Mouse (Mus musculus) limb, embryonic 12.5 days (tissue): ENCODE data around the gene Dach1. TPM values are rescaled to one million over a fixed set of nuclear protein-coding genes. Genes with fewer than 3 reads are reported as not detected.

Experiments
- ATAC-seq: fragments of 200-750 bp; cut with Nextera tagmentation; 2 replicates; pipeline ENCODE4 v1.8.0; 2017; ENCODE audit warnings: low read depth, moderate TSS enrichment; ENCODE audit not compliant: insufficient number of reproducible peaks, insufficient read depth, low FRiP score, low TSS enrichment
- H3K27ac ChIP-seq: fragments of 300-500 bp; sonication (generic); 2 replicates; pipeline ENCODE4 v1.5.1; 2016; ENCODE audit warnings: mild to moderate bottlenecking, moderate library complexity
- H3K27me3 ChIP-seq: fragments of 300-500 bp; sonication (generic); 2 replicates; pipeline ENCODE4 v1.6.1; 2016; ENCODE audit warnings: mild to moderate bottlenecking, moderate library complexity
- H3K36me3 ChIP-seq: fragments of 300-500 bp; sonication (generic); 2 replicates; pipeline ENCODE4 v1.6.1; 2016; ENCODE audit warnings: mild to moderate bottlenecking, moderate library complexity
- H3K4me1 ChIP-seq: fragments of 300-500 bp; sonication (generic); replicated peaks from 2 replicates; pipeline ENCODE4 v1.6.1; 2016
- H3K4me2 ChIP-seq: fragments of 300-500 bp; sonication (generic); 2 replicates; pipeline ENCODE4 v1.6.1; 2016; ENCODE audit warnings: mild to moderate bottlenecking, moderate library complexity
- H3K4me3 ChIP-seq: fragments of 300-500 bp; sonication (generic); replicated peaks from 2 replicates; pipeline ENCODE4 v1.5.1; 2016; ENCODE audit warnings: mild to moderate bottlenecking
- H3K9ac ChIP-seq: fragments of 300-500 bp; sonication (generic); replicated peaks from 2 replicates; pipeline ENCODE4 v1.6.1; 2016; ENCODE audit warnings: mild to moderate bottlenecking, moderate library complexity
- H3K9me3 ChIP-seq: fragments of 300-500 bp; sonication (generic); 2 replicates; pipeline ENCODE4 v1.6.1; 2016; ENCODE audit warnings: mild to moderate bottlenecking, moderate library complexity
- WGBS: fragments of 180-500 bp; shearing (Covaris S2); methylation state at CpG from one replicate; pipeline ENCODE4 v1.1.7; 2016; 5-methylcytosine and 5-hydroxymethylcytosine counted together
- polyA plus RNA-seq: library from polyadenylated mRNA; unstranded; fragments of >200 nt; fragmentation: Nextera tagmentation; extraction: Ambion mirVana; gene quantifications from 2 replicates; pipeline ENCODE4 v1.2.1, GENCODE M21; 2016

Dach1 gene
- polyA plus RNA-seq, 1 experiment from 2014 or later = 23.9 TPM

DNA sequence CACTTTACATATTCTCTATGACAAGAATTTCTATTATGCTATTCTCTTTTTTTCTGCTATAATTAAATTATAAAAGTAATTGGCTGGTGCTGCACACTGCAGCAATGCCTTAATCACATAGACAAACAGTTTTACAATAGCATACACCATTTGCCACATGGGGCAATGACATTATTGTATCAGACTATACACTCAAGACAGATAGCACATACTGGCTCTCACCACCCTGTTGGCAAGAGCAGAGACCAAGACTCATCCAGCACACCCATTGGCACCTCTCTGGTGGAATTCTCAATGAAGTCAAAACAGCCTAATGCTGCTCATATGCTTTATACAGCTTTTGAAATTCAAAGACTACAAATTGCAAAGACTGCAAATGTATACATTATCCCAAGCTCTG is 63.4 kb downstream of the Dach1 start:
- Histone ChIP-seq H3K9me3 (no peaks in the 10 kb centered on the region), H3K4me1 (peaks cover 11% of the 10 kb centered on the region; the same call in 1 of the 2 replicates), H3K27ac (no peak overlapping the region), H3K27me3 (no peaks in the 10 kb centered on the region), H3K9ac (no peak overlapping the region), H3K4me3 (no peak overlapping the region), H3K4me2 (no peak overlapping the region), H3K36me3 (no peaks in the 10 kb centered on the region)
- ATAC-seq = no peak

DNA sequence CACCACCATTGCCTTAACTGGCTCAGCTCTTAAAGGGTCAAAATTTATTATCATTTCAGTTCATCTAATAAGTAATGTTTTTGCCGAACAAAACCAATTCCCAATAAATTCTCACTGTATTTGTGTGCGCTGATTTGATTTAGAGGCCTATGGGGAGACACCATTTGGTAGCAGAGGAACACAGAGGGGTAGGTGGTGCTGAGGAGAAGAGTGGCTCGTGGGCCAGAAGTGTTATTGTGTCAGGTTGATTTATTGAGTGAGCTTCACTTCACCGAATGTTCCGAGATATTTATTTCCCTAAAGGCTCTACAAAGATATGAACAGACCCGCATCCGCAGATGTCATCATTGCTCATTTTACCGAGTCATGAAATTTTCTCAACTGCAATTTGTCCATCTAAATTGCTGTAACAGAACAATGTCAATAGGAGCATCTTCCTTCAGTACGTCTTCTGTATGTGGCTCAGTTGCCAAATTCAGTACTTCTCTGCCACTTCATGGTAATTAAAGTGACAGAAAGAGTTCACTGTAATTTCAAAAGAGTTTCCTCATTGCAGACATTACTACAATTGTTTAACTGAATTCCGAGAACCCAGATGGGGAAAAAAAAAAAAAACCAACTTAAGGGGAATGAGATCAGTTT is 65.1 kb downstream of the Dach1 start:
- Histone ChIP-seq H3K4me1 (peaks cover 11% of the 10 kb centered on the region; the same call in 1 of the 2 replicates), H3K9me3 (no peaks in the 10 kb centered on the region), H3K9ac (no peak overlapping the region), H3K27me3 (no peaks in the 10 kb centered on the region), H3K4me3 (no peak overlapping the region), H3K4me2 (no peak overlapping the region), H3K36me3 (no peaks in the 10 kb centered on the region), H3K27ac (no peak overlapping the region)
- WGBS = 54% methylated on average over 10 of the region's 10 CpGs
- ATAC-seq = no peak

DNA sequence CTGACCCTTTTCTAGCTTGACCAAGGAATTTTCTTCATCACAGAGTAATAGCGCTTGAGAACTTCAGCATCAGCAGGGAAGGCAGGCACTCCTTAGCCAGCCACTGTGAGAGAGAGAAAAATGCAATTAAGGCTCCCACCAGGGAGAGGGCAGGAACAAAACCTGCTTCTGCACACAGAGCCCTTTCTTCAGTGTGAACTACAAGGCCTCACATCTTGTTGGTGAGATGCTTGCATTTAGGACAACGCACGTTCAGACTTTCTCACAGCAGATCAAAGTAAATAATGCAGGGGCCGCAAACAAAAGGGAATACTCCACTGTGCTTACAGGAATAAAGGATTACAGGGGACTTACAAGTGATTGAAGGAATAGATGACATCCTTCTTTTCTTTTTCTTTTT is 74.3 kb downstream of the Dach1 start:
- Histone ChIP-seq H3K36me3 (no peaks in the 10 kb centered on the region), H3K4me2 (no peak overlapping the region), H3K27ac (no peak overlapping the region), H3K4me1 (no peaks in the 10 kb centered on the region), H3K27me3 (no peaks in the 10 kb centered on the region), H3K9me3 (no peaks in the 10 kb centered on the region), H3K4me3 (no peak overlapping the region), H3K9ac (no peak overlapping the region)
- 43% methylated on average over 4 of the region's 4 CpGs for WGBS
- ATAC-seq = no peak

DNA sequence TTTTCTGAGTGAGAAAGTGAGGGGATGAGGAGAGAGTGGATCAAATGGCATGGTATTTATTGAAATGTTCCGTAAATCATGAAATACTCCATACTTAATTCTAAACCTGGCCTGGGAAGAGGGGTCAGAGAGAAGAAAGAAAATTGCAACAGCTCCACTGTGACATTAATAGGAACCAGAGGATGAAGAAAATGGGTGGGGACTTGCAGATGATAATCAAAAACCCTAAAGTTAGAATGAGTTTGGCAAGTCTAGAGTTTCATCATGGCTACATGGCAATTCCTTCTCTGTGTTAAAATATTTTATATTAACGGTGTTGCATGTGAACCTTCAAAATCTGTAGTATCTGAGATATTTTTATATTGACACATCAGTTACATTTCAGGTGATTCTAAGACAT is 80.3 kb downstream of the Dach1 start:
- no peak overlapping the region for H3K27ac ChIP-seq
- H3K27me3 ChIP-seq = no peaks in the 10 kb centered on the region
- WGBS = 92% methylated on average over 2 of the region's 2 CpGs
- H3K4me3 ChIP-seq = no peak overlapping the region
- no peak overlapping the region for H3K9ac ChIP-seq
- no peaks in the 10 kb centered on the region for H3K4me1 ChIP-seq
- no peaks in the 10 kb centered on the region for H3K36me3 ChIP-seq
- H3K4me2 ChIP-seq = no peak overlapping the region
- H3K9me3 ChIP-seq = no peaks in the 10 kb centered on the region
- no peak for ATAC-seq

DNA sequence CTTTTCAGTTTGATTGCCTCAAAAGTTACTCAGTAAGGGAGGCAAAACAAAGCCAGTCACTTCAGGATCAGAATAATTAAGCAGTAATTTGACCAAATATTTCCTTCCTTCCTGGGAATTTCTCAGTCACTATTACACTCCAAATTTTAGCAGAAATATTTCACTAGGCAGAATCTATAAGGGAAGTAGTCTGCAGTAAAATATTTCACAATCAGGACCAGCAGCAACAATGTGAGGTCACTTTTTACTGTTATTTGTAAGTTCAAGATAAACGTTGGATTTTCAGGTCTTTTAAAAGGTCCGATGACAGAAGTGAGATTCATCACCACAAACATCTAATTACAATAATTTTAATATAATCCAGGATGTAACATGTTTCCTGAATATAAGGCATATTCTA is 82.2 kb downstream of the Dach1 start:
- no peak overlapping the region for H3K9ac ChIP-seq
- H3K9me3 ChIP-seq = no peaks in the 10 kb centered on the region
- H3K4me2 ChIP-seq = no peak overlapping the region
- H3K36me3 ChIP-seq = no peaks in the 10 kb centered on the region
- no peak overlapping the region for H3K27ac ChIP-seq
- 74% methylated on average over 2 of the region's 2 CpGs for WGBS
- H3K4me1 ChIP-seq = no peaks in the 10 kb centered on the region
- no peaks in the 10 kb centered on the region for H3K27me3 ChIP-seq
- ATAC-seq = no peak
- no peak overlapping the region for H3K4me3 ChIP-seq

DNA sequence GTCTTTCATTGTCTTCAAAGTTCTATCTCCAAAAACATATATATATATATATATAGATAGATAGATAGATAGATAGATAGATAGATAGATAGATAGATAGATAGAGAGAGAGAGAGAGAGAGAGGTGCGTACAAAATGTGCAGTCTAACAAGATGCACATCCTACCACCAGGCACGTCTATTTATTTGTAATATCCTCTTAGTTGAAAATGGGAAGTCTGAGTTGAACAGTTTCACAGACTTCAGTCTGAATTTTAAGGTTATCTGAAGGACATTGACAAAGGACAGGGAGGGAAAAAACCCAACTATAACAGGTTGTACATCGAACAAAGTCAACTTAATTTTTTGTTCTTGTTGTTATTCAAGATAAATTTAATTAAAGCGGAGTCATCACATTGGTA is 82.8 kb downstream of the Dach1 start:
- no peak for ATAC-seq
- no peaks in the 10 kb centered on the region for H3K4me1 ChIP-seq
- H3K27ac ChIP-seq = no peak overlapping the region
- no peaks in the 10 kb centered on the region for H3K36me3 ChIP-seq
- H3K4me3 ChIP-seq = no peak overlapping the region
- 87% methylated on average over 4 of the region's 4 CpGs for WGBS
- H3K4me2 ChIP-seq = no peak overlapping the region
- H3K9me3 ChIP-seq = no peaks in the 10 kb centered on the region
- H3K9ac ChIP-seq = no peak overlapping the region
- H3K27me3 ChIP-seq = no peaks in the 10 kb centered on the region

DNA sequence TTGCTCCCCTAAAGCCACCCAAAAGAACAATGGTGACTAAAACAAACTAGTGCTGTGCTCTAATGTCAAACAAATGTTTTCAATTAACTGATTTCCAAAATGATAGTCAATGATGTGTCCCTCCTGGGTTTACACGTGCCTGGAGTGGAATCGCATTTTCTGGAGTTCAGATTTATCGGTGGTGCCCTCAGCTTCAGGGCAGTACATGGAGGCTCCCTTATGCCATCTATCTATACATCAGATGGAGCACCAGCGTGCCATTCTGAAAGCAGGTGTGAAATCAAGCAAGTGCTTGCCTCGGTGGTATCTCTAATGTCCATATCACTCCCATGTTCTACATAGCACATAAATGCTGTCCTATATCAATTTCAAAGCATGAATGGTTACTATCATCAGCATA is 84.4 kb downstream of the Dach1 start:
- WGBS = 67% methylated on average over 5 of the region's 5 CpGs

DNA sequence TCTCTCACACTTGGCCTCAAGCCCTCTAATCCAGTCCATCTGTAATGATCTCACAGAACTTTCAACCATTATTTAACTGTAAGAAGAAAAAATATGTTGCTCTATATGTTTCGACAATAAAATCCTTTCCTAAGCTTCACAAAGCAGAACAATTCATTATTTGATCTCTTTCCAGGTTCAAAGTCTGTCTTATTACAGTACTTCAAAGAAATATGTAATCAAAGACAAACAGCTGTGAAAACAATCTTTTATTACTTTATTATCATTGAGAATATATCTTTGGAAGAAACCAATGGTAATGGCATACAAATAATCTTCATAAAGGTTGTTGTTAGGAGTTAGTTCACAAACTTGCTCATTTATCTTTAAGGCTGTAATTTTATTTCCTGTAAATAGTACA is 84.8 kb downstream of the Dach1 start:
- Histone ChIP-seq H3K36me3 (no peaks in the 10 kb centered on the region), H3K4me1 (peaks cover 4% of the 10 kb centered on the region), H3K4me3 (no peak overlapping the region), H3K9me3 (no peaks in the 10 kb centered on the region), H3K27ac (no peak overlapping the region), H3K9ac (no peak overlapping the region), H3K4me2 (no peak overlapping the region), H3K27me3 (no peaks in the 10 kb centered on the region)
- WGBS = 66% methylated on average over 1 of the region's 1 CpGs
- ATAC-seq = no peak

More for the DNA sequence above, 84.4 kb downstream of the Dach1 start:
- no peaks in the 10 kb centered on the region for H3K36me3 ChIP-seq
- peaks cover 4% of the 10 kb centered on the region for H3K4me1 ChIP-seq
- H3K27me3 ChIP-seq = no peaks in the 10 kb centered on the region
- H3K4me3 ChIP-seq = no peak overlapping the region
- ATAC-seq = no peak
- no peaks in the 10 kb centered on the region for H3K9me3 ChIP-seq
- no peak overlapping the region for H3K27ac ChIP-seq
- no peak overlapping the region for H3K9ac ChIP-seq
- H3K4me2 ChIP-seq = no peak overlapping the region

DNA sequence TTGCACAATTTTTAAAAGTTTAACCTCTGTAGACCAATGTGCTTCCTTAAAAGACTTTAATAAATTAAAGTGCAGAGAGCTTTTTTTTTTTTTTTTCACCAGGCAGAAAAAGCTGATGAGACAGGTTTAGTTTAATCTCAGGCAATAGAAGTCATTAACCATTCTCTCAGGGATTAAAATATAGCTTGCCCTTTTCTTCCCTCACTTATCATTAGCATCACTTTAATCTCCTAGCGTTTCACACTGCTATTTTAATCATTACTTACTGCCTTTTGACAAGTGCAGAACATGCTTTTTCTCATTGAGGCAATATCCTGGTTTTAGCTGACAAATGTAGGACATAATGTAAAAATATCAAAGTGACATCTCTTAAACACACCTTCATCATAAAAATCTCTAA is 86.1 kb downstream of the Dach1 start:
- no peak overlapping the region for H3K4me2 ChIP-seq
- no peak overlapping the region for H3K9ac ChIP-seq
- H3K36me3 ChIP-seq = no peaks in the 10 kb centered on the region
- H3K4me3 ChIP-seq = no peak overlapping the region
- H3K27ac ChIP-seq = no peak overlapping the region
- H3K9me3 ChIP-seq = no peaks in the 10 kb centered on the region
- H3K27me3 ChIP-seq = no peaks in the 10 kb centered on the region
- WGBS = 39% methylated on average over 1 of the region's 1 CpGs
- no peak for ATAC-seq
- H3K4me1 ChIP-seq = peaks cover 4% of the 10 kb centered on the region

DNA sequence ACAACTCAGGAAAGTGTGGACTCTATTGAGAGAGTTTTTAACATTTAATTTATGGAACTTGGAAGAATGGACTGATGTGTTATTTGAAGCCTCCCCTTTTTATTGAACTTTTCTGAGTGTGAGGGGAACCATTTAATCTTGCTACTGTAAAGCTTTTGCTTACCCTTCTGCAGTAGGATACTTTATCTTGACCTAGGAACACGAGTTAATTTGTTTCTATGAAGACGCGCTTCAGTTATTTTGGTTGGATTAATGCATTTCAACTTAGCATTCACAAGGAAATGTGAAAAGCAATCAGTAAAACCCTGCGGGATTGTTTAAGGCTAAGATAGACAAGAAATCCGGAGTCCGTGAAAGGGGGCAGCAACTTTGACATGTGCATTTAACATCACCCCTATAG is 89.6 kb downstream of the Dach1 start:
- Histone ChIP-seq H3K27me3 (no peaks in the 10 kb centered on the region), H3K4me1 (peaks cover 4% of the 10 kb centered on the region), H3K36me3 (no peaks in the 10 kb centered on the region), H3K4me2 (no peak overlapping the region), H3K4me3 (no peak overlapping the region), H3K9ac (no peak overlapping the region), H3K27ac (no peak overlapping the region), H3K9me3 (no peaks in the 10 kb centered on the region)
- WGBS = 88% methylated on average over 6 of the region's 6 CpGs
- ATAC-seq = no peak

DNA sequence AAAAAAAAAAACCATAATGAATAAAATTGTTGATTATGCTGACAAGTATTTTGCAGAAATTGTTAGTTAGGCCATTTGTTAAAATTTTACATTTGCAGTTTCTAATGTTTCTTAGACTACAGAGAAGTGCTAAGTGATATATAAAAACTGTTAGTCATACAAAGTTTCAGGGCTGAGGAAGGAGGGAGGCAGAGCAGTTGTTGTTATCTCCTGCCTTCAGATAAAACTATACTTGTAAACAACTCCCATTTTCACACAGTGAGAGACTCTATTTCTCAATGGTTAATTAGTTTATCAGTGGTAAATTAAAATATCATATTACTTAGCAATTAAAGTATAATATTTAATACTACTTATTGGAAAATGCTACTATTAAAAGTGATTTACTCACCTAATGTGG is 91.6 kb downstream of the Dach1 start:
- Histone ChIP-seq H3K9ac (no peak overlapping the region), H3K36me3 (no peaks in the 10 kb centered on the region), H3K4me2 (no peak overlapping the region), H3K9me3 (no peaks in the 10 kb centered on the region), H3K27ac (no peak overlapping the region), H3K4me3 (no peak overlapping the region), H3K27me3 (no peaks in the 10 kb centered on the region), H3K4me1 (peaks cover 14% of the 10 kb centered on the region)
- no peak for ATAC-seq

DNA sequence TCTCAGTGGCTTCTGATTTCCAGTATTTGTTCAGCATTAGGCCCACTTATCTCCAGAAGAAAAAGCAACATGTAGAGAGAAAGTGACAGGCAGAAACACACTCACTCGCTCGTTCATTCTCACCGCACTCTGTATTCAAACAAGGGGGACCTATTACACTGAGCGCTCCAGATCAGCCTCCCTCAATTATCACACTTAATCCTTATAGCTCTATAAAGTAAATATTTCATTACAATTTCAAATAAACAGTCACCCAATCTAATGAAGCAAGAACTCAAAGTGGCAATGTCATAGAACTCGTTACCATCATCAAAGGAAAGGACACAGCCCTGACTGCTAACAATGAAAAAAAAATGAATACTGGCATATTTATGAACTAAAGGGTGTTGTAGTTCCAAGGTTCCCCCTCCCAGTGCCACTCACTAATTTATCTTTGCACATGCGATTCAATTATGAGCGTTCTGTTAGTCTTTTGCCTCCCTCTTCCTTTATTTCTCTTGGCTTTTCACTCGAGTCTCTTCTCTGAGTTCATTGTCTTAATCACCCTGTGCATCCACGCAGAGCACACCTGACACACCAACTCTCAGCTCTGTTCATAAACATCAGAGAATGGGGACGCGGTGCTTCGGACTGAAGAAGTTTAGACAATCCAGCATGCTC is 96.0 kb downstream of the Dach1 start:
- H3K4me1 ChIP-seq = peaks cover 27% of the 10 kb centered on the region
- no peak overlapping the region for H3K27ac ChIP-seq
- no peaks in the 10 kb centered on the region for H3K36me3 ChIP-seq
- H3K9me3 ChIP-seq = no peaks in the 10 kb centered on the region
- no peak overlapping the region for H3K4me3 ChIP-seq
- no peaks in the 10 kb centered on the region for H3K27me3 ChIP-seq
- no peak overlapping the region; the same call in 1 of the 2 replicates for H3K4me2 ChIP-seq
- WGBS = 53% methylated on average over 12 of the region's 12 CpGs
- ATAC-seq = no peak
- no peak overlapping the region for H3K9ac ChIP-seq
